Mouse (Mus musculus) bone marrow, adult 2 months (tissue): ENCODE measurements around the gene Socs4. TPM values are rescaled to one million over a fixed set of nuclear protein-coding genes. Genes with fewer than 3 reads are reported as not detected.
A peak's percentile ranks its signal among the peaks of the same experiment; 100 is the strongest.

Experiments
- H3K27ac ChIP-seq: fragments of 200-500 bp; 2 replicates; pipeline ENCODE4 v1.5.1; 2012; ENCODE audit warnings: low read depth, mild to moderate bottlenecking, control low read depth, inconsistent platforms, low read length; ENCODE audit not compliant: control insufficient read depth, poor library complexity, insufficient read depth
- H3K4me1 ChIP-seq: fragments of 200-500 bp; 2 replicates; pipeline ENCODE4 v1.6.1; 2011; ENCODE audit warnings: low read length; ENCODE audit not compliant: control insufficient read depth, insufficient read depth
- H3K4me3 ChIP-seq: fragments of 200-500 bp; replicated peaks from 2 replicates; pipeline ENCODE3; 2011; ENCODE audit warnings: mild to moderate bottlenecking, low read depth, low read length, control low read depth; ENCODE audit not compliant: control insufficient read depth
- CTCF ChIP-seq: fragments of 200-500 bp; IDR thresholded peaks from 2 replicates; pipeline ENCODE4 v1.5.1; 2011; ENCODE audit warnings: low read length, control low read depth; ENCODE audit not compliant: control insufficient read depth, insufficient read depth
- POLR2A ChIP-seq: fragments of 200-500 bp; IDR thresholded peaks from 2 replicates; pipeline ENCODE4 v1.6.1; 2011; ENCODE audit warnings: low read depth, mild to moderate bottlenecking, control low read depth, low read length, borderline replicate concordance; ENCODE audit not compliant: control insufficient read depth
- WGBS: fragments of 180-500 bp; shearing (Covaris S2); methylation state at CpG from one replicate; pipeline ENCODE4 v1.1.7; 2018; 5-methylcytosine and 5-hydroxymethylcytosine counted together
- polyA plus RNA-seq: library from polyadenylated mRNA; stranded (reverse); fragments of >200 nt; gene quantifications from 2 replicates; pipeline ENCODE4 v1.2.4, GENCODE M21; 2011; ENCODE audit warnings: low replicate concordance; ENCODE audit not compliant: missing spikeins, insufficient read depth, insufficient read length

Gene Socs4
- polyA plus RNA-seq, 1 experiment = 8.6 TPM

- Histone ChIP-seq H3K27ac (peak overlapping the region; percentile 57), H3K4me3 (no peak overlapping the region), H3K4me1 (peaks cover 2% of the 10 kb centered on the region; the same call in 1 of the 2 replicates)
- TF ChIP-seq POLR2A (no peak), CTCF (no peak)
- WGBS = 89% methylated on average over 6 of the region's 6 CpGs
Measured at GRCm38 (mm10) chr14:47241046-47241445, 35.7 kb upstream of the Socs4 start.

- TF ChIP-seq CTCF (no peak), POLR2A (no peak)
- no peak overlapping the region for H3K27ac ChIP-seq
- no peak overlapping the region for H3K4me3 ChIP-seq
- H3K4me1 ChIP-seq = peaks cover 2% of the 10 kb centered on the region; the same call in 1 of the 2 replicates
- WGBS = 78% methylated on average over 4 of the region's 4 CpGs
Measured at GRCm38 (mm10) chr14:47242753-47243152, 34.0 kb upstream of the Socs4 start.

- H3K27ac ChIP-seq = no peak overlapping the region
- no peaks in the 10 kb centered on the region for H3K4me1 ChIP-seq
- TF ChIP-seq CTCF (no peak), POLR2A (no peak)
- no peak overlapping the region for H3K4me3 ChIP-seq
- WGBS = 84% methylated on average over 6 of the region's 6 CpGs
Measured at GRCm38 (mm10) chr14:47249839-47250238, 26.9 kb upstream of the Socs4 start.

GRCm38 (mm10) chr14:47264866-47265265 is 11.9 kb upstream of the Socs4 start:
- H3K4me3 ChIP-seq = no peak overlapping the region
- TF ChIP-seq CTCF = no peak
- no peak for TF ChIP-seq POLR2A
- 91% methylated on average over 3 of the region's 3 CpGs for WGBS
- H3K4me1 ChIP-seq = no peaks in the 10 kb centered on the region
- H3K27ac ChIP-seq = no peak overlapping the region

- H3K4me1 ChIP-seq = no peaks in the 10 kb centered on the region
- WGBS = 96% methylated on average over 8 of the region's 8 CpGs
- TF ChIP-seq CTCF (no peak), POLR2A (no peak)
- no peak overlapping the region for H3K4me3 ChIP-seq
- no peak overlapping the region for H3K27ac ChIP-seq
Measured at GRCm38 (mm10) chr14:47265829-47266228, 10.9 kb upstream of the Socs4 start.

GRCm38 (mm10) chr14:47269056-47269455 is 7.7 kb upstream of the Socs4 start:
- 97% methylated on average over 4 of the region's 4 CpGs for WGBS
- Histone ChIP-seq H3K27ac (no peak overlapping the region), H3K4me1 (no peaks in the 10 kb centered on the region), H3K4me3 (no peak overlapping the region)
- no peak for TF ChIP-seq CTCF
- TF ChIP-seq POLR2A = no peak

GRCm38 (mm10) chr14:47269706-47270105 is 7.0 kb upstream of the Socs4 start:
- Histone ChIP-seq H3K27ac (no peak overlapping the region), H3K4me1 (no peaks in the 10 kb centered on the region), H3K4me3 (no peak overlapping the region)
- 95% methylated on average over 2 of the region's 2 CpGs for WGBS
- TF ChIP-seq POLR2A = no peak
- TF ChIP-seq CTCF = no peak

GRCm38 (mm10) chr14:47273751-47274150 is 3.0 kb upstream of the Socs4 start:
- no peak overlapping the region for H3K27ac ChIP-seq
- no peaks in the 10 kb centered on the region for H3K4me1 ChIP-seq
- 89% methylated on average over 3 of the region's 3 CpGs for WGBS
- H3K4me3 ChIP-seq = no peak overlapping the region
- TF ChIP-seq CTCF = no peak
- TF ChIP-seq POLR2A = no peak

- 26% methylated on average over 3 of the region's 3 CpGs for WGBS
- no peaks in the 10 kb centered on the region for H3K4me1 ChIP-seq
- peak overlapping the region; percentile 60 for H3K4me3 ChIP-seq
- TF ChIP-seq CTCF (no peak), POLR2A (no peak)
- H3K27ac ChIP-seq = no peak overlapping the region
Measured at GRCm38 (mm10) chr14:47275417-47275816, 1.3 kb upstream of the Socs4 start.
